Mouse (Mus musculus) cortical plate, adult 2 months (tissue): ENCODE measurements around the gene Bcar1.

Experiments used
- CTCF ChIP-seq: fragments of 200-500 bp; IDR thresholded peaks from 2 replicates; pipeline ENCODE4 v1.5.1; 2011; ENCODE audit warnings: mild to moderate bottlenecking, control low read depth, low read length; ENCODE audit not compliant: insufficient read depth; ENCODE audit errors: extremely low read depth
- POLR2A ChIP-seq: fragments of 200-500 bp; IDR thresholded peaks from 2 replicates; pipeline ENCODE4 v1.6.1; 2011; ENCODE audit warnings: mild to moderate bottlenecking, low read length, control low read depth; ENCODE audit not compliant: insufficient read depth; ENCODE audit errors: extremely low read depth

DNA sequence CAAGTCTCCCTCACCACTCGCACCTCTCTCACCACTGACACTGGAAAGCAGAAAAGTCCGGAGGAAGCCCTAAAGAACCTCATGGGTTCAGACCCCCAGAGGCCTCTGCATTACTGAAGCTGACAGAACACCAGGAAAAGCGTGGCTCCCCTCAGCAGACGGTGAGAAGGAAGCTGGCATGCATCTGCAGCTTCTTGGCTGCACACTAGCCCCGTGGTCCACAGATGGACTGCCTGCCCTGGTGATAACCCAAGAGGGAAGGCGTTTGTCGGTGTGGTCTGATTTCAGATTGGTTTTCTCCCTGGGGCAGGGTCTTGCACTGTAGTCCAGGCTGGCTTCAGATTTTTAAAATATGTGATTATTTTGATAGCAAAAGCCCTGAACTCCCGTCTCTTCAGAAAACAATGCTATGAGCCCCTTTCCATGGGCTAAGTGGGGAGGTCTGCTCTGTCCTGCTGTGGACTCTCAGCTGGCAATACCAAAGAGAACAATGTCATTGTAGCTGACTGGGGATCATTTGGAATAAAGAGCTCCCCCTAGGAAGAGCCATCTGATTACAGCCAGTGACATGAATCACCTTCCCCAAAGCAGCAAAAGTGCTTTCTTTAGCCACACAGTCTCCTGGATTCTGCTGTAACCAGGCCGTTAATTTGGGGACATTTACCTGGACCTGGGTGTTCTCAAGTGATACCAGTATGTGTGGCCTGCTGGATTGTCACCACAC is 39.2 kb upstream of the Bcar1 start:
- TF ChIP-seq CTCF = no peak
- TF ChIP-seq POLR2A = no peak
